Mouse (Mus musculus) layer of hippocampus, postnatal 10 days (tissue): Measurements from ENCODE around the gene Fam126b. TPM values are rescaled to one million over a fixed set of nuclear protein-coding genes. Genes with fewer than 3 reads are reported as not detected.
A peak's percentile ranks its signal among the peaks of the same experiment; 100 is the strongest.
"Not testable (repeated sequence)": the region's sequence is repeated elsewhere in the genome, so short reads cannot be mapped to it uniquely, and the experiment has no call there.

Experiments
- DNase-seq, 2 experiments: peaks; one replicate each; pipeline ENCODE4 v3.0.0; 2021; ENCODE audit warnings: low spot score in 2 of 2
- long read RNA-seq: library from polyadenylated mRNA; stranded (forward); transcript quantifications from one replicate; pipeline ENCODE4 v2.0.0, GENCODE M21; 2023
- total RNA-seq, 2 experiments: library from RNA; stranded (reverse); gene quantifications; 2 replicates each; pipeline ENCODE4 v1.2.3; 2021

The Fam126b gene
- 10 to 100 TPM; 59.4 to 59.7 TPM for total RNA-seq
- long read RNA-seq, full-length matches to known transcripts = 3 of 12 reads
- long read RNA-seq, partial matches to known transcripts = 3 of 12 reads
- long read RNA-seq, other reads (novel, unspliced or antisense) = 6 of 12 reads

GRCm38 (mm10) chr1:58586171-58586997 lies at the start of gene Fam126b, which contains the start of gene Ndufb3:
Gene Fam126b, minus strand, starts transcription at chr1:58586323.
Gene Ndufb3, plus strand, starts transcription at chr1:58586384.
- DNase-seq = peak; percentile 89 to 92

- DNase-seq = not testable (repeated sequence)
Measured at GRCm38 (mm10) chr1:58628847-58629246, 42.7 kb upstream of the Fam126b start.

GRCm38 (mm10) chr1:58621996-58622748 lies 36.0 kb upstream of the Fam126b start:
- peak; percentile 20 to 32 for DNase-seq

- DNase-seq = no peak
Measured at GRCm38 (mm10) chr1:58621251-58621650, 35.1 kb upstream of the Fam126b start.

- DNase-seq = no peak
Measured at GRCm38 (mm10) chr1:58618766-58619165, 32.6 kb upstream of the Fam126b start.

GRCm38 (mm10) chr1:58617978-58618668 lies 32.0 kb upstream of the Fam126b start:
- no peak for DNase-seq

GRCm38 (mm10) chr1:58617076-58617475 lies 31.0 kb upstream of the Fam126b start:
- no peak for DNase-seq

GRCm38 (mm10) chr1:58616176-58616575 lies 30.1 kb upstream of the Fam126b start:
- no peak for DNase-seq

- no peak for DNase-seq
Measured at GRCm38 (mm10) chr1:58615146-58615545, 29.0 kb upstream of the Fam126b start.

- DNase-seq = no peak
Measured at GRCm38 (mm10) chr1:58614424-58614823, 28.3 kb upstream of the Fam126b start.

- DNase-seq = peak in 1 of 2 experiments; percentile 37
Measured at GRCm38 (mm10) chr1:58613786-58614185, 27.7 kb upstream of the Fam126b start.

- DNase-seq = no peak
Measured at GRCm38 (mm10) chr1:58610611-58611010, 24.5 kb upstream of the Fam126b start.

GRCm38 (mm10) chr1:58610166-58610565 lies 24.0 kb upstream of the Fam126b start:
- DNase-seq = no peak

GRCm38 (mm10) chr1:58609591-58609990 lies 23.5 kb upstream of the Fam126b start:
- not testable (repeated sequence) for DNase-seq

- no peak for DNase-seq
Measured at GRCm38 (mm10) chr1:58603738-58604137, 17.6 kb upstream of the Fam126b start.

GRCm38 (mm10) chr1:58602681-58603080 lies 16.6 kb upstream of the Fam126b start:
- no peak for DNase-seq

- DNase-seq = no peak
Measured at GRCm38 (mm10) chr1:58587491-58587890, 1.4 kb upstream of the Fam126b start.

- DNase-seq = no peak
Measured at GRCm38 (mm10) chr1:58585373-58586170, 551 bp downstream of the Fam126b start.

GRCm38 (mm10) chr1:58584271-58584670 lies 1.9 kb downstream of the Fam126b start:
- no peak for DNase-seq

- DNase-seq = no peak
Measured at GRCm38 (mm10) chr1:58582611-58583010, 3.5 kb downstream of the Fam126b start.
